Mouse (Mus musculus) liver, embryonic 14.5 days (tissue): ENCODE measurements around the gene Ubxn6.

ENCODE experiments used
- CTCF ChIP-seq: IDR thresholded peaks from 2 replicates; pipeline ENCODE4 v1.5.1; 2016; ENCODE audit warnings: antibody characterized with exemption, low read depth, control low read depth
- EP300 ChIP-seq: IDR thresholded peaks from 2 replicates; pipeline ENCODE4 v1.6.1; 2016; ENCODE audit warnings: antibody characterized with exemption, low read depth

DNA sequence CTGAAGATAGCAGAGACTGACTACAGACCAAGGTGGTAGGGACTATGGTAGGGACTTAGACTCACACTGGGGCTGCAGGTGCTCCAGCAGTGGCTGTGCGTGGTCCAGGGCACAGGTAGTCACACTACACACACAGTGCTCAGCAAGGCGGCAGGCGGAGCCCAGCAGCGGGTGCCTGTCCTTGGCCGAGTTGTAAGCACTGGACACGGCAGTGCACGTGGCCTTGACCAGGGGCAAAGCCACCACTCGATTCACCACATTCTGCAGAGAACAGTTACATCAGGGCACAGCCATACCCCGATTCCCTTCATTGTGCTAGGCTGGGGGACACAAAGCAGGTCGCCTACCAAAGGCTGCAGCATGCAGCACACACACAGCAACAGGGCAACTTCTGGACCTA, 41.4 kb upstream of the Ubxn6 start:
- TF ChIP-seq CTCF = no peak
- no peak for TF ChIP-seq EP300
